Mouse (Mus musculus) heart, adult 2 months (tissue): ENCODE data around the gene Pakap. TPM values are rescaled to one million over a fixed set of nuclear protein-coding genes. Genes with fewer than 3 reads are reported as not detected.

Source experiments
- DNase-seq, 2 experiments: peaks; one replicate each; pipeline ENCODE4 v3.0.0; 2021
- H3K27ac ChIP-seq: fragments of 200-600 bp; 2 replicates; pipeline ENCODE4 v1.8.1; 2022
- H3K27me3 ChIP-seq: fragments of 200-500 bp; 2 replicates; pipeline ENCODE4 v1.6.1; 2012; ENCODE audit warnings: mild to moderate bottlenecking, low read length, inconsistent platforms, mixed read lengths; ENCODE audit not compliant: control insufficient read depth, insufficient read depth
- H3K36me3 ChIP-seq: fragments of 200-500 bp; 2 replicates; pipeline ENCODE4 v1.6.1; 2012; ENCODE audit warnings: low read length, inconsistent platforms; ENCODE audit not compliant: control insufficient read depth, insufficient read depth
- H3K4me1 ChIP-seq: fragments of 200-500 bp; 2 replicates; pipeline ENCODE4 v1.6.1; 2011; ENCODE audit warnings: low read length; ENCODE audit not compliant: control insufficient read depth, insufficient read depth
- H3K4me3 ChIP-seq: fragments of 200-600 bp; 2 replicates; pipeline ENCODE4 v1.8.1; 2022
- H3K79me2 ChIP-seq: fragments of 200-500 bp; replicated peaks from 2 replicates; pipeline ENCODE4 v1.6.1; 2012; ENCODE audit warnings: mild to moderate bottlenecking, inconsistent platforms, low read length, moderate library complexity, mixed read lengths; ENCODE audit not compliant: control insufficient read depth, insufficient read depth
- H3K9ac ChIP-seq: fragments of 200-500 bp; 2 replicates; pipeline ENCODE4 v1.6.1; 2012; ENCODE audit warnings: low read depth, mild to moderate bottlenecking, control low read depth, inconsistent platforms, low read length, mixed read lengths
- CTCF ChIP-seq: fragments of 200-600 bp; IDR thresholded peaks from 2 replicates; pipeline ENCODE4 v1.8.1; 2022; ENCODE audit warnings: antibody characterized with exemption, mild to moderate bottlenecking, moderate library complexity
- EP300 ChIP-seq: fragments of 200-500 bp; IDR thresholded peaks from 2 replicates; pipeline ENCODE4 v1.6.1; 2011; ENCODE audit warnings: low read depth, low read length, control low read depth; ENCODE audit not compliant: insufficient read depth
- POLR2A ChIP-seq: fragments of 200-500 bp; IDR thresholded peaks from 2 replicates; pipeline ENCODE4 v1.6.1; 2011; ENCODE audit warnings: mild to moderate bottlenecking, low read depth, low read length, control low read depth; ENCODE audit not compliant: insufficient read depth
- WGBS: fragments of 180-500 bp; shearing (Covaris S2); methylation state at CpG from one replicate; pipeline ENCODE4 v1.1.7; 2018; 5-methylcytosine and 5-hydroxymethylcytosine counted together
- intact Hi-C: fragments of 180-260 bp; cut with DNase I; formaldehyde crosslinking; loops from one replicate; pipeline ENCODE4 v1.15.1; 2025
- polyA plus RNA-seq: library from polyadenylated mRNA; depleted of rRNA; stranded (reverse); fragments of >200 nt; gene quantifications from 2 replicates; pipeline ENCODE4 v1.2.3, GENCODE M21; 2012
- total RNA-seq, 2 experiments: library from RNA; stranded (reverse); gene quantifications; 2 replicates each; pipeline ENCODE4 v1.2.3; 2021

Pakap gene
- total and polyA plus RNA-seq, 3 experiments, result 3.3 to 35.2 (median 33.7) TPM

DNA sequence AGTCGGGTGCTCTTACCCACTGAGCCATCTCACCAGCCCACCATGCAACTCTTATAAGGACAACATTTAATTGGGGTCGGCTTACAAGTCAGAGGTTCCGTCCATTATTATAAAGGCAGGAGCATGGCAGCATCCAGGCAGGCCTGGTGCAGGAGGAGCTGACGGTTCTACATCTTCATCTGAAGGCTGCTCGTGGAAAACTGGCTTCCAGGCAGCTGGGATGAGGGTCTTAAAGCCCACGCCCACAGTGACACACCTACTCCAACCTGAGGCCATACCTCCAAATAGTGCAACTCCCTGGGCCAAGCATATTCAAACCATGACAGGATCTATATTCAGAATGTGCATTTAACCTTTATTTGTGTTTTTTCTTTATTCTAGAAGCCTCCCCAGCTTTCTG is 286.2 kb downstream of the Pakap start:
- intact Hi-C loops, result no loop called here
- H3K27me3 ChIP-seq, result no peaks in the 10 kb centered on the region
- no peak overlapping the region for H3K27ac ChIP-seq
- 81% methylated on average over 6 of the region's 6 CpGs for WGBS
- no peak for TF ChIP-seq POLR2A
- no peak for TF ChIP-seq CTCF
- TF ChIP-seq EP300, result no peak
- no peak overlapping the region for H3K9ac ChIP-seq
- peaks cover 10% of the 10 kb centered on the region; the same call in 1 of the 2 replicates for H3K79me2 ChIP-seq
- peaks cover 34% of the 10 kb centered on the region for H3K4me1 ChIP-seq
- peak in 1 of 2 experiments; percentile 3 for DNase-seq
- H3K36me3 ChIP-seq, result peaks cover 62% of the 10 kb centered on the region
- H3K4me3 ChIP-seq, result no peak overlapping the region

DNA sequence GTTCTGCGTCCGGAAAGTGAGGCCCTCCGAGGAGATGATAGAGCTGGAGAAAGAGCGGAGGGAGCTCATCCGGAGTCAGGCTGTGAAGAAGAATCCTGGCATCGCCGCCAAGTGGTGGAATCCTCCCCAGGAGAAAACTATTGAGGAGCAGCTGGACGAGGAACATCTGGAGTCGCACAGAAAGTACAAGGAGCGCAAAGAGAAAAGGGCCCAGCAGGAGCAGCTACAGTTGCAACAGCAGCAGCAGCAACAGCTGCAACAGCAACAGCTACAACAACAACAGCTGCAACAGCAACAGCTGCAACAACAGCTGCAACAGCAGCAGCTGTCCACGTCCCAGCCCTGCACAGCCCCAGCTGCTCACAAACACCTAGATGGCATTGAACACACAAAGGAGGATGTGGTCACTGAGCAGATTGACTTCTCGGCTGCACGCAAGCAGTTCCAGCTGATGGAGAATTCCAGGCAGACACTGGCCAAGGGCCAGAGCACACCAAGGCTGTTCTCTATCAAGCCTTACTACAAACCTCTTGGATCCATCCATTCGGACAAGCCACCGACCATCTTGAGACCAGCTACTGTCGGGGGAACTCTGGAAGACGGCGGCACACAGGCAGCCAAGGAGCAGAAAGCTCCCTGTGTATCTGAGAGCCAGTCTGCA is 287.4 kb downstream of the Pakap start:
- DNase-seq, result peak; percentile 61 to 62
- intact Hi-C loops, result no loop called here
- Histone ChIP-seq H3K4me3 (no peak overlapping the region), H3K4me1 (peaks cover 32% of the 10 kb centered on the region), H3K9ac (no peak overlapping the region), H3K79me2 (peaks cover 10% of the 10 kb centered on the region), H3K27ac (no peak overlapping the region), H3K36me3 (peaks cover 58% of the 10 kb centered on the region), H3K27me3 (no peaks in the 10 kb centered on the region)
- 59% methylated on average over 18 of the region's 18 CpGs for WGBS
- TF ChIP-seq POLR2A, result no peak
- TF ChIP-seq CTCF, result 0 out of 2 replicates have a peak, but pooled peaks have one; percentile 19
- no peak for TF ChIP-seq EP300

DNA sequence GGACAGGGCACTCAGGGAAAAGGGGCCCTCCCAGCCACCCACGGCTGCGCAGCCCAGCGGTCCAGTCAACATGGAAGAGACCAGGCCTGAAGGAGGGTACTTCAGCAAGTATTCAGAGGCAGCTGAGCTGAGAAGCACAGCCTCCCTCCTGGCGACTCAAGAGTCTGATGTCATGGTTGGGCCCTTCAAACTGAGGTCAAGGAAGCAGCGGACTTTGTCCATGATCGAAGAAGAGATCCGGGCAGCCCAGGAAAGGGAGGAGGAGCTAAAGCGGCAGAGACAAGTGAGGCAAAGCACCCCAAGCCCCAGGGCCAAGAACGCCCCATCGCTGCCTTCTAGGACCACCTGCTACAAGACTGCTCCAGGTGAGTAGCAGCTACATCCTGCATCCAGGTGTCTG is 288.7 kb downstream of the Pakap start:
- TF ChIP-seq EP300 (no peak), POLR2A (no peak), CTCF (no peak)
- WGBS, result 80% methylated on average over 10 of the region's 10 CpGs
- peak in 1 of 2 experiments; percentile 22 for DNase-seq
- no peaks in the 10 kb centered on the region for H3K27me3 ChIP-seq
- H3K27ac ChIP-seq, result no peak overlapping the region; the same call in 1 of the 2 replicates
- intact Hi-C loops, result no loop called here
- peaks cover 6% of the 10 kb centered on the region for H3K79me2 ChIP-seq
- H3K4me3 ChIP-seq, result no peak overlapping the region
- peaks cover 37% of the 10 kb centered on the region for H3K4me1 ChIP-seq
- no peak overlapping the region for H3K9ac ChIP-seq
- H3K36me3 ChIP-seq, result peaks cover 58% of the 10 kb centered on the region

DNA sequence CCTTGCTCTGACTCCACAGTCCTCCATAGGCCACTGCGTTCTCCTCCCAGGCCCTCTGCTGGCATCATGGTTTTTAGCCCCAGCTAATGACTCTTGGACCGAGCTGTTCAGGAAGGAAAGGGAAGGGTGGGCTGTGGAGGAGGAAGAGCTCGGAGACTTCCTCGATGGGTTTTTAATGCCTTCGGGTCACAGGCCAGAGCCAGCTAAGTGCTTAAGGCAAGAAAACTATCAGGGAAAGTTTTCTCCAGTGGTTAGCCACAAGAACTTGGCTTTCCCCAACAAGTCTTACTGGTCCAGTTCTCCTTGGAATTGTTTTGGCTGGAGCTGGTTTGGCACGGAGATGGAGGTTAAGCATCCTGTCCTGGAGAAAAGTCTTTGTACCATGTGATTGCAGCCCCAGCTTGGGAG is 292.2 kb downstream of the Pakap start:
- Histone ChIP-seq H3K4me3 (no peak overlapping the region), H3K36me3 (peaks cover 60% of the 10 kb centered on the region), H3K4me1 (peaks cover 35% of the 10 kb centered on the region), H3K27ac (peak overlapping the region; percentile 71), H3K27me3 (no peaks in the 10 kb centered on the region), H3K9ac (no peak overlapping the region), H3K79me2 (peaks cover 3% of the 10 kb centered on the region)
- intact Hi-C loops, result loop anchor here (2.0 to 5.0 kb wide), 3 partner anchors 42 to 187 kb away; no protein-coding TSS in a partner anchor
- TF ChIP-seq POLR2A, result peak; percentile 43; the same call in 1 of the 2 replicates
- TF ChIP-seq EP300, result peak; percentile 59; the same call in 1 of the 2 replicates
- peak; percentile 62 for TF ChIP-seq CTCF
- WGBS, result 31% methylated on average over 6 of the region's 6 CpGs
- peak; percentile 67 to 84 for DNase-seq

DNA sequence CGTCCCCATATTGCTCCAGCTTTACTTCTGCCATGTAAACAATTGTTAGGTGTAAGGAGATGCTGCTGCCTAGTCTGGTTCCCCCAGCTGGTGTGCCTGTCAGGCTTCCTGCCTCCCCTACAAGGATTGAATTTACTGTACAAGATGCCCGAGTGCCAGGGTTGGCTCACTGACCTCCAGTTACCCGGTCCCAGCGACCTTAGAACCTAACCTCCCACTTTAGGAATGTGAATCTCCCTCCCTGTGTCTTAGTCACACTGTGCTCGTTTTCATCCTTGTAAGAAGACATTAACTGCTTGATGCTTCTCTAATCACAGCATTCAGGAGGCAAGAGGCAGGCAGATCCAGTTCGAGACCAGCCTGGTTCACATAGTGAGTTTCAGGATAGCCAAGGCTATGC is 293.2 kb downstream of the Pakap start:
- H3K36me3 ChIP-seq, result peaks cover 64% of the 10 kb centered on the region
- DNase-seq, result peak in 1 of 2 experiments; percentile 17
- peak overlapping the region; percentile 11; the same call in 1 of the 2 replicates for H3K9ac ChIP-seq
- H3K79me2 ChIP-seq, result peaks cover 3% of the 10 kb centered on the region
- peaks cover 40% of the 10 kb centered on the region for H3K4me1 ChIP-seq
- TF ChIP-seq POLR2A (no peak), EP300 (no peak), CTCF (no peak)
- peak overlapping the region; percentile 71 for H3K27ac ChIP-seq
- no peaks in the 10 kb centered on the region for H3K27me3 ChIP-seq
- no peak overlapping the region for H3K4me3 ChIP-seq
- intact Hi-C loops, result loop anchor here (2.0 to 5.0 kb wide), 3 partner anchors 41 to 188 kb away; no protein-coding TSS in a partner anchor
- WGBS, result 47% methylated on average over 6 of the region's 6 CpGs

DNA sequence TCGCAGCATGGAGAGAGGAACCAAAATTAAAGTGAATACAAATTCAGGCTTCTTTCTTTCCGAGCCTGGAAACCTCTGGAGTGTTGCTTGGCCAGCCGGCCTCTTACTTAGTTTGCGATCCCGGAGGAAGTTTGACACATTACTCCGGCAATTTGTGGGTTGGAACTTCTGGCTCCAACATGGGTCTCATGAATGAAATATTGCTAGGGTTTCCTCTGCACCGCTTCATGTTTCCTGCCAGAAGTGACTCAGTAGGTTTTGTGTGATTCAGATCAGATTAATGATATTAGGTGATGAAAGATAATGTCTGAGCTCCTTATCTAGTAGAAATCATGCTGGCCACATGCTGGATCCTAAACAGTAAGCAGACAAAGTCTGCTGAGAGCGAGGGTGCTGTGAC is 293.9 kb downstream of the Pakap start:
- Histone ChIP-seq H3K27me3 (no peaks in the 10 kb centered on the region), H3K4me3 (no peak overlapping the region), H3K79me2 (peaks cover 4% of the 10 kb centered on the region), H3K4me1 (peaks cover 41% of the 10 kb centered on the region), H3K9ac (no peak overlapping the region), H3K27ac (peak overlapping the region; percentile 62), H3K36me3 (peaks cover 65% of the 10 kb centered on the region)
- 33% methylated on average over 8 of the region's 8 CpGs for WGBS
- peak; percentile 23 to 34 for DNase-seq
- intact Hi-C loops, result loop anchor here (2.0 to 5.0 kb wide), 4 partner anchors 15 to 189 kb away; no protein-coding TSS in a partner anchor
- TF ChIP-seq POLR2A (no peak), CTCF (no peak), EP300 (no peak)
